Mouse (Mus musculus): Measurements from ENCODE around the gene Scrn3. TPM values are rescaled to one million over a fixed set of nuclear protein-coding genes. Genes with fewer than 3 reads are reported as not detected.

The Scrn3 gene
- polyA plus RNA-seq, 1 experiment from 2014 or later: 27.9 TPM

DNA sequence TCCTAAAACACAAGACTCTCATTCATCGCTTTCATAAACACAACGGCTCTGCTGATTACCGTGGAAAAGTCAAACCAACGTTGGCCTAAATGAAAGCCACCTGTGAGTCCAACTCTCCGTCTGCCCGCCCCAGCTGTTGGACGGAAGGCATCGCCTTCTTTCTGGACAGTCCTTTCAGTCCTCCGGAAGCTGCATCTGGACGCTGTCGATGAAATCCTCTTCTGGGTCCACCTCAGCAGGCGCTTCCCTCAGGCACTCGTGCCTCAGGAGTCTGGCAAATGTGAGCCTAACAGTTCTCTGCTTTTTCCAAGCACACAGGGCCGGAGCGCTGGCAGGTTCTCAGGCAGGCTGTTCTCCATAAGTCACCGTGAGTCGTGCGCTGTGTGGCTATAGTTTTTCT is 44.6 kb downstream of the Scrn3 start:
- no peak overlapping the region for H3K9ac ChIP-seq
- 85% methylated on average over 18 of the region's 18 CpGs for WGBS (ENCODE audit: insufficient replicate concordance)
- no peaks in the 10 kb centered on the region for H3K27me3 ChIP-seq
- ATAC-seq (ENCODE audit: insufficient read depth): no peak
- peaks cover 29% of the 10 kb centered on the region for H3K4me1 ChIP-seq (replicated peaks)
- H3K36me3 ChIP-seq (replicated peaks): peaks cover 31% of the 10 kb centered on the region
- H3K4me2 ChIP-seq: no peak overlapping the region
- no peak overlapping the region for H3K4me3 ChIP-seq (replicated peaks)
- no peaks in the 10 kb centered on the region for H3K9me3 ChIP-seq (replicated peaks)
- 0 out of 2 replicates have a peak overlapping the region, but pooled peaks have one; percentile 3 for H3K27ac ChIP-seq (replicated peaks)

- H3K27ac ChIP-seq (replicated peaks): peak overlapping the region; percentile 95
- H3K4me1 ChIP-seq (replicated peaks): peaks cover 29% of the 10 kb centered on the region
- H3K4me3 ChIP-seq (replicated peaks): peak overlapping the region; percentile 16
- 40% methylated on average over 5 of the region's 5 CpGs for WGBS (ENCODE audit: insufficient replicate concordance)
- H3K9ac ChIP-seq: peak overlapping the region; percentile 37; the same call in 1 of the 2 replicates
- no peaks in the 10 kb centered on the region for H3K9me3 ChIP-seq (replicated peaks)
- H3K4me2 ChIP-seq: peak overlapping the region; percentile 63
- peak; percentile 100 for ATAC-seq (ENCODE audit: insufficient read depth)
- H3K36me3 ChIP-seq (replicated peaks): peaks cover 26% of the 10 kb centered on the region
- no peaks in the 10 kb centered on the region for H3K27me3 ChIP-seq
These were observed 47.5 kb downstream of the Scrn3 start for GRCm38 (mm10) chr2:73359941-73360340.

- Histone ChIP-seq H3K4me1 (replicated peaks) (peaks cover 29% of the 10 kb centered on the region), H3K9me3 (replicated peaks) (no peaks in the 10 kb centered on the region), H3K36me3 (replicated peaks) (peaks cover 26% of the 10 kb centered on the region), H3K27ac (replicated peaks) (peak overlapping the region; percentile 95), H3K27me3 (no peaks in the 10 kb centered on the region), H3K9ac (no peak overlapping the region), H3K4me2 (peak overlapping the region; percentile 63), H3K4me3 (replicated peaks) (no peak overlapping the region)
- ATAC-seq (ENCODE audit: insufficient read depth): peak; percentile 57
- WGBS (ENCODE audit: insufficient replicate concordance): 54% methylated on average over 2 of the region's 2 CpGs
These were observed 48.1 kb downstream of the Scrn3 start for GRCm38 (mm10) chr2:73360536-73360935.

GRCm38 (mm10) chr2:73363448-73363847 is 51.0 kb downstream of the Scrn3 start:
- ATAC-seq (ENCODE audit: insufficient read depth): no peak
- peaks cover 19% of the 10 kb centered on the region for H3K36me3 ChIP-seq (replicated peaks)
- no peaks in the 10 kb centered on the region for H3K9me3 ChIP-seq (replicated peaks)
- H3K9ac ChIP-seq: no peak overlapping the region
- H3K4me1 ChIP-seq (replicated peaks): peaks cover 25% of the 10 kb centered on the region
- no peak overlapping the region for H3K4me2 ChIP-seq
- H3K27ac ChIP-seq (replicated peaks): no peak overlapping the region
- no peaks in the 10 kb centered on the region for H3K27me3 ChIP-seq
- 76% methylated on average over 5 of the region's 5 CpGs for WGBS (ENCODE audit: insufficient replicate concordance)
- no peak overlapping the region for H3K4me3 ChIP-seq (replicated peaks)

DNA sequence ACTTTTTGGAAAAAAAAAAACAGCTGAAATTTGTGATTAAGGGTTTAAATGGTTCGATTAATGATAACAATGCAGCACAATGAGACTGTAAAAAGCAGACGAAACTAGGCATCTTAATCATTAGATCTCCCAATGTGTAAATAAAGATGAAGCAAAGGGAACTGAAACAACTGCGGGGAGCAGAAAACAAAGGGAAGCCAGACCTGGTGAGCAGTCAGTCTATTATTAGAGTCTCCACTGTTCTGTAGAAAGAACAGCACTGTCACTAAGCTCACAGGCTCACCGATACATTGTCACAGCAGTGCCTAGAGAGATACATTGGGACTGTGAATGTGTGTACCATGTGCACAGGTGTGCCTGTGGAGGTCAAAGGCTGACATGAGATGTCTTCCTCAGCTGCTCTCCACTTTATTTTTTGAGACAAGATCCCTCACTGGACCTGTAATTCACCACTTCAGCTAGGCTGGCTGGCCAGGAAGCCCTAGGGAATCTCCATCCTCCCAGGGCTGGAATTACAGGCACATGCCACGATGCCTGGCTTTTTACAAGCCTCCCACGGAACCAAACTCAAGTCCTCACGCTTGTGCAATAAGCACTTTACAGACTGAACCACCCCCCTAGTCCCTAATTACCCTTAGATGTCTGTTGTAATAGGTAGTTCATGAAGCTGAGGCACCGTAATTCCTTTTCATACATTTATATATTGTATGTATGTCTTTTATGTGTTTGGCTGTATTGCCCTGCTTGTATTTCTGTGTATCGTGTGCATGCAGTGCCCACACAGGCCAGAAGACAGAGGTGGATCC is 59.3 kb downstream of the Scrn3 start:
- Histone ChIP-seq H3K36me3 (replicated peaks) (peaks cover 8% of the 10 kb centered on the region; the same call in 1 of the 2 replicates), H3K9me3 (replicated peaks) (no peaks in the 10 kb centered on the region), H3K4me3 (replicated peaks) (no peak overlapping the region), H3K4me2 (no peak overlapping the region), H3K9ac (no peak overlapping the region), H3K27me3 (no peaks in the 10 kb centered on the region), H3K27ac (replicated peaks) (0 out of 2 replicates have a peak overlapping the region, but pooled peaks have one; percentile 29), H3K4me1 (replicated peaks) (no peaks in the 10 kb centered on the region; the same call in 1 of the 2 replicates)
- no peak for ATAC-seq (ENCODE audit: insufficient read depth)
- 65% methylated on average over 9 of the region's 9 CpGs for WGBS (ENCODE audit: insufficient replicate concordance)

- no peaks in the 10 kb centered on the region for H3K4me1 ChIP-seq (replicated peaks)
- no peak overlapping the region for H3K4me3 ChIP-seq (replicated peaks)
- H3K4me2 ChIP-seq: no peak overlapping the region
- H3K36me3 ChIP-seq (replicated peaks): peaks cover 12% of the 10 kb centered on the region
- no peaks in the 10 kb centered on the region for H3K27me3 ChIP-seq
- no peak overlapping the region for H3K27ac ChIP-seq (replicated peaks)
- no peak for ATAC-seq (ENCODE audit: insufficient read depth)
- H3K9me3 ChIP-seq (replicated peaks): no peaks in the 10 kb centered on the region
- no peak overlapping the region for H3K9ac ChIP-seq
- WGBS (ENCODE audit: insufficient replicate concordance): 82% methylated on average over 5 of the region's 5 CpGs
These were observed 65.9 kb downstream of the Scrn3 start for GRCm38 (mm10) chr2:73378326-73378725.

DNA sequence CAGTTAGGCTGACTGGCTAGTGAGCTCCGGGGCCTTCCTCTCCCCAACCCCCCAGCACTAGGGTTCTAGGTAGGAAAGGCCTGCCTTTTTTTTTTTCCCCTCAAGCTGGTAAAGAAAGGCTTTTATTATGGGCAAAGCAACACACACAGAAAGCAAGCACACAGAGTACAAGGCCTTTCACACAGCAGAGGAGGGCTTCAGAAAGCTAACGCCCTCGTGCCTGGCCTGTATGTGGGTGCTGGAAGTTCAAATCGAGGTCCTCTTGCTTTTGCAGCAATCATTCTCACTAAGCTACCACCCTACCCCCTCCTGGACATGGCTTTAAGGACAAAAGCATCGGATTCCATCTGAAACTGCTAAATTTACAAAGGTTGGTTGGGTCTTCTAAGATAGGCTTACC is 67.3 kb downstream of the Scrn3 start:
- Histone ChIP-seq H3K27ac (replicated peaks) (no peak overlapping the region), H3K27me3 (no peaks in the 10 kb centered on the region), H3K4me3 (replicated peaks) (no peak overlapping the region), H3K4me1 (replicated peaks) (peaks cover 8% of the 10 kb centered on the region), H3K36me3 (replicated peaks) (peaks cover 12% of the 10 kb centered on the region), H3K9ac (no peak overlapping the region), H3K9me3 (replicated peaks) (no peaks in the 10 kb centered on the region), H3K4me2 (no peak overlapping the region)
- ATAC-seq (ENCODE audit: insufficient read depth): no peak
- 72% methylated on average over 5 of the region's 5 CpGs for WGBS (ENCODE audit: insufficient replicate concordance)

DNA sequence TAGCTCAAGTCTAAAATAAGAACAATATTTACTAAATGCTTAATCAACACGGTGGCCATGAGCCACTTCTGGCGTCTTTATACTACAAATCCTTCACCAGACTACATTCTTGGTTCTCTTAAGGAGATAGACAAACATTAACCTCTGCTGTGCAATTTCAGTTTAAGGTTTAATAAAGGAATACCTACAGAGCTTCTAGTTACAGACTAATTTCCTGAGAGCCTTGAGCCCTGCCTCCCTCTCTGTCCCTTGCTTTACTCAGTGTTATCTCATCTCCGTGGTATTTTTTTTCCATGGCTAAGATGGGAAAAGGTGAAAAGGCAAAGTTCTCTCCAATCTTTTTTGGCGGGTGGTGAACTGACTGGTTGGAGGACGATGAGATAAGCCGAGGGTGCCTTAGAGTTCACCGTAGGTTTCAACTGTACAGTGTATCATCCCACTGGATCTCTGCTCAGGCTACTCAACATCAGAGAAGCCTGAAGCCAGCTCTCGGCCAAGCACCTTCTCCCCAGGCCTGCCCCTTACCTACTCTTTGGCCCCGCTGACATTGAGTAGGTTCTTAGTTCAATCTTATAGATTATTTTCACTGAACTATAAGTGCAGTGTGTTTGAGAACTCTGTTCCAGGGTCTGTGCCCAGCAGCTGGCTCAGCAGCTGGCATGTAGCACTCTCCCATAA is 68.0 kb downstream of the Scrn3 start:
- ATAC-seq (ENCODE audit: insufficient read depth): no peak

GRCm38 (mm10) chr2:73385172-73385571 is 72.8 kb downstream of the Scrn3 start:
- Histone ChIP-seq H3K4me2 (peak overlapping the region; percentile 99), H3K27me3 (0 out of 2 replicates have a peak, but pooled peaks cover 4% of the 10 kb centered on the region), H3K4me1 (replicated peaks) (peaks cover 29% of the 10 kb centered on the region), H3K9me3 (replicated peaks) (no peaks in the 10 kb centered on the region), H3K4me3 (replicated peaks) (peak overlapping the region; percentile 75), H3K36me3 (replicated peaks) (peaks cover 12% of the 10 kb centered on the region), H3K27ac (replicated peaks) (peak overlapping the region; percentile 88), H3K9ac (peak overlapping the region; percentile 74)
- WGBS (ENCODE audit: insufficient replicate concordance): 59% methylated on average over 4 of the region's 4 CpGs
- no peak for ATAC-seq (ENCODE audit: insufficient read depth)

More for the DNA sequence above, 68.0 kb downstream of the Scrn3 start:
- Histone ChIP-seq H3K4me3 (replicated peaks) (no peak overlapping the region), H3K4me2 (no peak overlapping the region), H3K9me3 (replicated peaks) (no peaks in the 10 kb centered on the region), H3K36me3 (replicated peaks) (peaks cover 12% of the 10 kb centered on the region), H3K9ac (no peak overlapping the region), H3K27me3 (no peaks in the 10 kb centered on the region), H3K27ac (replicated peaks) (no peak overlapping the region), H3K4me1 (replicated peaks) (peaks cover 16% of the 10 kb centered on the region)
- WGBS (ENCODE audit: insufficient replicate concordance): 72% methylated on average over 9 of the region's 9 CpGs

- peak overlapping the region; percentile 74 for H3K9ac ChIP-seq
- H3K4me1 ChIP-seq (replicated peaks): peaks cover 29% of the 10 kb centered on the region
- 0 out of 2 replicates have a peak, but pooled peaks cover 4% of the 10 kb centered on the region for H3K27me3 ChIP-seq
- H3K36me3 ChIP-seq (replicated peaks): peaks cover 12% of the 10 kb centered on the region
- H3K9me3 ChIP-seq (replicated peaks): no peaks in the 10 kb centered on the region
- no peak; the same call in none of the 2 replicates for ATAC-seq (ENCODE audit: insufficient read depth)
- peak overlapping the region; percentile 88 for H3K27ac ChIP-seq (replicated peaks)
- H3K4me3 ChIP-seq (replicated peaks): peak overlapping the region; percentile 75
- under 1% methylated on average over 29 of the region's 29 CpGs for WGBS (ENCODE audit: insufficient replicate concordance)
- peak overlapping the region; percentile 99 for H3K4me2 ChIP-seq
These were observed 73.4 kb downstream of the Scrn3 start for GRCm38 (mm10) chr2:73385641-73386355.
